ENCODE assay signal across 30 mouse cellular contexts in the genomic region with DNA sequence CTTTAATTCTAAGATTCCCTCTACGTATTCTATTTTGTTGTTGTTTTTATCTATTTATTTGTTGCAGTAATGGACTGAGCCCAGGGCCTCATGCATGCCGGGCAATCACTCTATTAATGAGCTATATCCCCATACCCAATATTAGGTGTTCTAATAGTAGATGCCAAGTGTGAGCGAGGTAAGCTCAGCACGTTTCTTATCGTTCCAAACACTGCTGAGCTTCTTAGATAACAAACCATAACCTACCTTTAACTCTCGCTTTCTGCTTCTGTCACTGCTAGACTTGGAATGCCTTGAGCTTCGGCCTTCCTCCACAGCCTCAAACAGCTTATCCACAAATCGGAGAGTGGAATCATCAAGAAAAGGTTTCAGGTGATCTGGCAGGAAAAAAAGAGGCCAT. TPM values are rescaled to one million over a fixed set of nuclear protein-coding genes. Genes with fewer than 3 reads are reported as not detected.
A peak's percentile ranks its signal among the peaks of the same experiment; 100 is the strongest.
DNase-seq lines count a peak whose midpoint lies in the region; ATAC-seq and TF ChIP-seq lines count a peak whose summit lies in the region.
"Had no signal": no experiment of that assay in that cellular context is flagged by ENCODE, and none has a peak within 500 bp of the region (broad histone marks: within the 10 kb centered on the region; RNA-seq: fewer than 3 reads in every experiment).

No protein-coding gene starts in this region.

- no peaks in the 10 kb centered on the region for H3K9me3 ChIP-seq in heart, postnatal 0 days (replicated peaks; ENCODE audit: control insufficient read depth, low read length)
- H3K9me3 ChIP-seq in heart, embryonic 10.5 days: no peaks in the 10 kb centered on the region
- no peaks in the 10 kb centered on the region for H3K9me3 ChIP-seq in MEL (replicated peaks; ENCODE audit: insufficient read depth, low read length)
- no peaks in the 10 kb centered on the region for H3K9me3 ChIP-seq in liver, embryonic 14.5 days (ENCODE audit: control insufficient read depth, low read length)
- H3K9me3 ChIP-seq: embryonic facial prominence, embryonic 10.5 days; embryonic facial prominence, embryonic 13.5 days; G1E; heart, embryonic 15.5 days had no signal

- TF ChIP-seq CTCF in heart, postnatal 0 days (IDR thresholded peaks at IDR 0.05; ENCODE audit: low read depth): no peak
- TF ChIP-seq CTCF in MEL (IDR thresholded peaks at IDR 0.05 in 2 of 3, conservative IDR thresholded peaks at IDR 0.05 in 1 of 3; ENCODE audit: control insufficient read depth in 1 of 3, insufficient read depth in 1 of 3, low read depth in 2 of 3, low read length in 3 of 3, poor library complexity in 1 of 3, severe bottlenecking in 1 of 3): no peak
- no peak for TF ChIP-seq CTCF in liver, embryonic 14.5 days (IDR thresholded peaks at IDR 0.05; ENCODE audit: low read depth)

- no peak for TF ChIP-seq POLR2A in MEL (IDR thresholded peaks at IDR 0.05; ENCODE audit: control insufficient read depth in 1 of 2, insufficient read depth in 1 of 2, low read depth in 1 of 2, low read length in 2 of 2, poor library complexity in 1 of 2)

- intact Hi-C loops in heart, postnatal 36 days (cut with DNase I): no loop called here

- peaks cover 27% of the 10 kb centered on the region for H3K79me2 ChIP-seq in MEL (ENCODE audit: control insufficient read depth, insufficient read depth, low read length, poor library complexity)

- peak overlapping the region; percentile 78 for H3K27ac ChIP-seq in heart, postnatal 0 days (ENCODE audit: low read depth)
- no peak overlapping the region for H3K27ac ChIP-seq in heart, embryonic 10.5 days
- no peak overlapping the region for H3K27ac ChIP-seq in MEL (ENCODE audit: control insufficient read depth, low read depth, low read length)
- peak overlapping the region; percentile 42; the same call in 1 of the 2 replicates for H3K27ac ChIP-seq in liver, embryonic 14.5 days
- H3K27ac ChIP-seq: embryonic facial prominence, embryonic 10.5 days; embryonic facial prominence, embryonic 13.5 days; gastrocnemius, adult 2 months; hindbrain, embryonic 14.5 days; hindbrain, postnatal 0 days had no signal

- H3K9ac ChIP-seq in heart, postnatal 0 days (replicated peaks; ENCODE audit: low read depth, low read length): no peak overlapping the region
- H3K9ac ChIP-seq in MEL (ENCODE audit: control insufficient read depth, low read depth, low read length, poor library complexity, severe bottlenecking): no peak overlapping the region
- H3K9ac ChIP-seq in liver, embryonic 14.5 days (replicated peaks): peak overlapping the region; percentile 35
- H3K9ac ChIP-seq: embryonic facial prominence, embryonic 13.5 days; forebrain, postnatal 0 days; heart, embryonic 15.5 days; hindbrain, embryonic 14.5 days had no signal

- no peaks in the 10 kb centered on the region for H3K27me3 ChIP-seq in heart, postnatal 0 days (ENCODE audit: control insufficient read depth, insufficient read depth, low read length)
- no peaks in the 10 kb centered on the region for H3K27me3 ChIP-seq in heart, embryonic 10.5 days (ENCODE audit: insufficient read depth, poor library complexity, severe bottlenecking)
- H3K27me3 ChIP-seq in MEL (ENCODE audit: control insufficient read depth in 1 of 2, insufficient read depth in 2 of 2, low read length in 2 of 2): no peaks in the 10 kb centered on the region
- H3K27me3 ChIP-seq in liver, embryonic 14.5 days (ENCODE audit: control insufficient read depth, insufficient read depth, low read length): no peaks in the 10 kb centered on the region
- H3K27me3 ChIP-seq: CH12.LX; embryonic facial prominence, embryonic 13.5 days; heart, embryonic 15.5 days had no signal

- H3K4me1 ChIP-seq in heart, postnatal 0 days (ENCODE audit: control insufficient read depth, insufficient read depth): peaks cover 21% of the 10 kb centered on the region
- H3K4me1 ChIP-seq in heart, embryonic 10.5 days: peaks cover 8% of the 10 kb centered on the region
- H3K4me1 ChIP-seq in MEL (ENCODE audit: control insufficient read depth in 1 of 2, insufficient read depth in 2 of 2, low read length in 2 of 2): peaks cover 13 to 18% of the 10 kb centered on the region in 2 experiments; a peak in 3 of 4 replicates
- peaks cover 18 to 22% of the 10 kb centered on the region in 2 experiments for H3K4me1 ChIP-seq in liver, embryonic 14.5 days (replicated peaks; ENCODE audit: control insufficient read depth in 2 of 2, insufficient read depth in 2 of 2, low read length in 1 of 2)

- H3K4me3 ChIP-seq in heart, postnatal 0 days (ENCODE audit: low read depth, low read length): no peak overlapping the region
- no peak overlapping the region for H3K4me3 ChIP-seq in heart, embryonic 10.5 days
- H3K4me3 ChIP-seq in MEL (ENCODE audit: control insufficient read depth in 1 of 2, insufficient read depth in 1 of 2, low read depth in 2 of 2, low read length in 2 of 2): no peak overlapping the region
- no peak overlapping the region for H3K4me3 ChIP-seq in liver, embryonic 14.5 days (ENCODE audit: insufficient read depth in 1 of 2, low read depth in 2 of 2, low read length in 2 of 2)
- H3K4me3 ChIP-seq: embryonic facial prominence, embryonic 10.5 days; embryonic facial prominence, embryonic 13.5 days; gastrocnemius, adult 2 months; heart, embryonic 15.5 days had no signal

- WGBS in heart, postnatal 0 days: 74% methylated on average over 8 of the region's 8 CpGs
- WGBS in heart, embryonic 10.5 days: 88% methylated on average over 8 of the region's 8 CpGs
- 39% methylated on average over 8 of the region's 8 CpGs for WGBS in liver, embryonic 14.5 days (ENCODE audit: insufficient replicate concordance)

- no peak overlapping the region for H3K4me2 ChIP-seq in heart, postnatal 0 days (ENCODE audit: low read depth, low read length)
- peak overlapping the region; percentile 50 for H3K4me2 ChIP-seq in liver, embryonic 14.5 days (ENCODE audit: low read depth)
- H3K4me2 ChIP-seq: embryonic facial prominence, embryonic 13.5 days; heart, embryonic 11.5 days; hindbrain, embryonic 14.5 days had no signal

- no peak for ATAC-seq in heart, postnatal 0 days (ENCODE audit: insufficient read depth, low read depth)
- 0 out of 2 replicates have a peak, but pooled peaks have one; percentile 12 for ATAC-seq in liver, embryonic 14.5 days (ENCODE audit: insufficient read depth)
- ATAC-seq: forebrain, embryonic 14.5 days; forebrain, postnatal 0 days; hindbrain, postnatal 0 days; inflammation-experienced regulatory T-cells, adult 6 months; intestine, embryonic 16.5 days had no signal

- TF ChIP-seq EP300 in heart, postnatal 0 days (IDR thresholded peaks at IDR 0.05; ENCODE audit: low read depth): no peak
- TF ChIP-seq EP300 in MEL (IDR thresholded peaks at IDR 0.05; ENCODE audit: low read depth in 1 of 2, low read length in 2 of 2): no peak
- TF ChIP-seq EP300 in liver, embryonic 14.5 days (IDR thresholded peaks at IDR 0.05; ENCODE audit: low read depth): peak; percentile 51

- peak; percentile 54 for DNase-seq in heart, adult 11 months
- DNase-seq in heart, postnatal 36 days: no peak
- DNase-seq in heart, postnatal 0 days (ENCODE audit: low spot score): no peak
- no peak for DNase-seq in heart, embryonic 10.5 days (ENCODE audit: low spot score)
- DNase-seq in MEL (ENCODE audit: low read depth, low spot score): no peak
- peak in 2 of 3 experiments; percentile 47 to 50 for DNase-seq in liver, embryonic 14.5 days (ENCODE audit: low read depth in 3 of 3, low spot score in 3 of 3)
- no peak for DNase-seq in kidney, postnatal 36 days
- DNase-seq in cerebellum, postnatal 4 days (ENCODE audit: low spot score in 2 of 2): no peak
- DNase-seq: adrenal gland, adult 2 months; adrenal gland, postnatal 14 days; B cell, adult 2 months; cerebellum, adult 11 months; cerebellum, adult 2 months; cerebellum, adult 9-11 months; cerebellum, postnatal 25 days; embryo, embryonic 11 days; forebrain, postnatal 0 days; gastrocnemius, adult 2 months; gastrocnemius, postnatal 14 days had no signal

- H3K36me3 ChIP-seq in heart, postnatal 0 days (replicated peaks; ENCODE audit: control insufficient read depth, insufficient read depth, low read length): peaks cover 65% of the 10 kb centered on the region
- peaks cover 73% of the 10 kb centered on the region for H3K36me3 ChIP-seq in heart, embryonic 10.5 days
- H3K36me3 ChIP-seq in MEL (ENCODE audit: control insufficient read depth in 1 of 2, insufficient read depth in 2 of 2, low read length in 2 of 2): peaks cover 47 to 67% of the 10 kb centered on the region in 2 experiments
- peaks cover 61% of the 10 kb centered on the region for H3K36me3 ChIP-seq in liver, embryonic 14.5 days (replicated peaks; ENCODE audit: control insufficient read depth, insufficient read depth, low read depth)

- TF ChIP-seq RAD21 in MEL (IDR thresholded peaks at IDR 0.05; ENCODE audit: low read depth, low read length): no peak

RNA-seq across cellular contexts. Expression of a gene that starts 4.4 kb away (rescaled TPM):
- 10 to 100 TPM; 17.6 to 21.3 TPM for total RNA-seq in heart, postnatal 36 days (2021)
- 2.2 and 6.0 TPM in 2 replicates for total RNA-seq in heart, postnatal 0 days (2014; rRNA removed; ENCODE audit: low replicate concordance)
- 15.8 and 16.3 TPM in 2 replicates for polyA plus RNA-seq in heart, postnatal 0 days (2015; fragmentation: Nextera tagmentation; extraction: Ambion mirVana)
- 40.4 and 55.1 TPM in 2 replicates for polyA plus RNA-seq in heart, embryonic 10.5 days (2016; fragmentation: Nextera tagmentation; extraction: Ambion mirVana)
- total RNA-seq in MEL (2012; rRNA removed): 109 and 126 TPM in 2 replicates
- 100 to 1,000 TPM; 199 to 277 TPM for polyA plus RNA-seq in MEL (2012; ENCODE audit: insufficient read depth in 1 of 2, insufficient read length in 2 of 2, low read depth in 1 of 2, low replicate concordance in 2 of 2, missing spikeins in 1 of 2)
- polyA plus RNA-seq in liver, embryonic 14.5 days (2012; rRNA removed): 9.9 and 18.9 TPM in 2 replicates
- 27.2 and 27.5 TPM in 2 replicates for polyA plus RNA-seq in liver, embryonic 14.5 days (2014; fragmentation: Nextera tagmentation; extraction: Ambion mirVana)

RNA-seq across cellular contexts. Expression of a gene that starts 20.0 kb away (rescaled TPM):
- 100 to 1,000 TPM; 318 to 326 TPM for total RNA-seq in heart, postnatal 36 days (2021)
- total RNA-seq in heart, postnatal 0 days (2014; rRNA removed; ENCODE audit: low replicate concordance): 142 and 222 TPM in 2 replicates
- polyA plus RNA-seq in heart, postnatal 0 days (2015; fragmentation: Nextera tagmentation; extraction: Ambion mirVana): 521 and 561 TPM in 2 replicates
- 380 and 402 TPM in 2 replicates for polyA plus RNA-seq in heart, embryonic 10.5 days (2016; fragmentation: Nextera tagmentation; extraction: Ambion mirVana)
- 524 and 586 TPM in 2 replicates for total RNA-seq in MEL (2012; rRNA removed)
- polyA plus RNA-seq in MEL (2012; ENCODE audit: insufficient read depth in 1 of 2, insufficient read length in 2 of 2, low read depth in 1 of 2, low replicate concordance in 2 of 2, missing spikeins in 1 of 2): 100 to 1,000 TPM in 1 of 2 experiments, not detected in 1; 469 TPM
- 72.5 and 119 TPM in 2 replicates for polyA plus RNA-seq in liver, embryonic 14.5 days (2012; rRNA removed)
- 224 and 226 TPM in 2 replicates for polyA plus RNA-seq in liver, embryonic 14.5 days (2014; fragmentation: Nextera tagmentation; extraction: Ambion mirVana)

RNA-seq across cellular contexts. Expression of a gene that starts 30.7 kb away (rescaled TPM):
- total RNA-seq in heart, postnatal 36 days (2021): 10 to 100 TPM in 1 of 2 experiments, 1 to 10 TPM in 1; 4.5 to 20.1 TPM
- 2.3 and 7.3 TPM in 2 replicates for total RNA-seq in heart, postnatal 0 days (2014; rRNA removed; ENCODE audit: low replicate concordance)
- 1.8 and 1.9 TPM in 2 replicates for polyA plus RNA-seq in heart, postnatal 0 days (2015; fragmentation: Nextera tagmentation; extraction: Ambion mirVana)
- 6.0 and 10.7 TPM in 2 replicates for polyA plus RNA-seq in heart, embryonic 10.5 days (2016; fragmentation: Nextera tagmentation; extraction: Ambion mirVana)
- total RNA-seq in MEL (2012; rRNA removed): 4.9 and 18.5 TPM in 2 replicates
- polyA plus RNA-seq in MEL (2012; ENCODE audit: insufficient read depth in 1 of 2, insufficient read length in 2 of 2, low read depth in 1 of 2, low replicate concordance in 2 of 2, missing spikeins in 1 of 2): 10 to 100 TPM in 1 of 2 experiments, not detected in 1; 23.8 TPM
- polyA plus RNA-seq in liver, embryonic 14.5 days (2012; rRNA removed): 0.57 and 0.73 TPM in 2 replicates
- 0.32 and 0.53 TPM in 2 replicates for polyA plus RNA-seq in liver, embryonic 14.5 days (2014; fragmentation: Nextera tagmentation; extraction: Ambion mirVana)

RNA-seq across cellular contexts. Expression of a gene that starts 32.7 kb away (rescaled TPM):
- total RNA-seq in heart, postnatal 36 days (2021): 10 to 100 TPM; 41.9 to 43.8 TPM
- total RNA-seq in heart, postnatal 0 days (2014; rRNA removed; ENCODE audit: low replicate concordance): 25.6 and 28.8 TPM in 2 replicates
- polyA plus RNA-seq in heart, postnatal 0 days (2015; fragmentation: Nextera tagmentation; extraction: Ambion mirVana): 15.8 and 20.8 TPM in 2 replicates
- 22.7 and 23.5 TPM in 2 replicates for polyA plus RNA-seq in heart, embryonic 10.5 days (2016; fragmentation: Nextera tagmentation; extraction: Ambion mirVana)
- 16.3 and 17.1 TPM in 2 replicates for total RNA-seq in MEL (2012; rRNA removed)
- polyA plus RNA-seq in MEL (2012; ENCODE audit: insufficient read depth in 1 of 2, insufficient read length in 2 of 2, low read depth in 1 of 2, low replicate concordance in 2 of 2, missing spikeins in 1 of 2): 10 to 100 TPM; 31.9 to 42.0 TPM
- polyA plus RNA-seq in liver, embryonic 14.5 days (2012; rRNA removed): 4.2 and 5.3 TPM in 2 replicates
- 6.6 and 6.8 TPM in 2 replicates for polyA plus RNA-seq in liver, embryonic 14.5 days (2014; fragmentation: Nextera tagmentation; extraction: Ambion mirVana)

RNA-seq across cellular contexts. Expression of a gene that starts 40.5 kb away (rescaled TPM):
- total RNA-seq in heart, postnatal 36 days (2021): 10 to 100 TPM; 11.4 to 11.7 TPM
- total RNA-seq in heart, postnatal 0 days (2014; rRNA removed; ENCODE audit: low replicate concordance): 5.3 and 41.9 TPM in 2 replicates
- 38.0 and 39.2 TPM in 2 replicates for polyA plus RNA-seq in heart, postnatal 0 days (2015; fragmentation: Nextera tagmentation; extraction: Ambion mirVana)
- polyA plus RNA-seq in heart, embryonic 10.5 days (2016; fragmentation: Nextera tagmentation; extraction: Ambion mirVana): 18.5 and 26.4 TPM in 2 replicates
- total RNA-seq in MEL (2012; rRNA removed): 7.4 and 12.2 TPM in 2 replicates
- 10 to 100 TPM in 1 of 2 experiments, not detected in 1; 13.6 TPM for polyA plus RNA-seq in MEL (2012; ENCODE audit: insufficient read depth in 1 of 2, insufficient read length in 2 of 2, low read depth in 1 of 2, low replicate concordance in 2 of 2, missing spikeins in 1 of 2)
- 3.2 and 5.1 TPM in 2 replicates for polyA plus RNA-seq in liver, embryonic 14.5 days (2012; rRNA removed)
- 3.8 and 5.1 TPM in 2 replicates for polyA plus RNA-seq in liver, embryonic 14.5 days (2014; fragmentation: Nextera tagmentation; extraction: Ambion mirVana)
- polyA plus RNA-seq: G1E had no signal

Comparison
In these comparisons a context has a peak if more than half of its experiments do, and no peak if none do; other contexts are left out.
1. DNase-seq: peak in heart, adult 11 months (single experiment) and liver, embryonic 14.5 days (2 of 3); none in heart, postnatal 36 days (0 of 2), heart, postnatal 0 days (single experiment), heart, embryonic 10.5 days (single experiment), MEL (single experiment), kidney, postnatal 36 days (0 of 2) and cerebellum, postnatal 4 days (0 of 2).
2. H3K27ac ChIP-seq: peak in heart, postnatal 0 days (single experiment) and liver, embryonic 14.5 days (single experiment); none in heart, embryonic 10.5 days (single experiment) and MEL (single experiment).